Mouse (Mus musculus) liver, adult (tissue): ENCODE measurements around the gene Rnf123.

Source experiments
- GATA4 ChIP-seq: IDR thresholded peaks from 2 replicates; pipeline ENCODE4 v1.6.1; 2014; ENCODE audit warnings: mild to moderate bottlenecking, low read length; ENCODE audit not compliant: insufficient replicate concordance

The Rnf123 gene

GRCm38 (mm10) chr9:108054331-108055040 lies 28.7 kb downstream of the Rnf123 start:
- no peak for TF ChIP-seq GATA4

GRCm38 (mm10) chr9:108053665-108054225 lies 29.4 kb downstream of the Rnf123 start:
- TF ChIP-seq GATA4: no peak

DNA sequence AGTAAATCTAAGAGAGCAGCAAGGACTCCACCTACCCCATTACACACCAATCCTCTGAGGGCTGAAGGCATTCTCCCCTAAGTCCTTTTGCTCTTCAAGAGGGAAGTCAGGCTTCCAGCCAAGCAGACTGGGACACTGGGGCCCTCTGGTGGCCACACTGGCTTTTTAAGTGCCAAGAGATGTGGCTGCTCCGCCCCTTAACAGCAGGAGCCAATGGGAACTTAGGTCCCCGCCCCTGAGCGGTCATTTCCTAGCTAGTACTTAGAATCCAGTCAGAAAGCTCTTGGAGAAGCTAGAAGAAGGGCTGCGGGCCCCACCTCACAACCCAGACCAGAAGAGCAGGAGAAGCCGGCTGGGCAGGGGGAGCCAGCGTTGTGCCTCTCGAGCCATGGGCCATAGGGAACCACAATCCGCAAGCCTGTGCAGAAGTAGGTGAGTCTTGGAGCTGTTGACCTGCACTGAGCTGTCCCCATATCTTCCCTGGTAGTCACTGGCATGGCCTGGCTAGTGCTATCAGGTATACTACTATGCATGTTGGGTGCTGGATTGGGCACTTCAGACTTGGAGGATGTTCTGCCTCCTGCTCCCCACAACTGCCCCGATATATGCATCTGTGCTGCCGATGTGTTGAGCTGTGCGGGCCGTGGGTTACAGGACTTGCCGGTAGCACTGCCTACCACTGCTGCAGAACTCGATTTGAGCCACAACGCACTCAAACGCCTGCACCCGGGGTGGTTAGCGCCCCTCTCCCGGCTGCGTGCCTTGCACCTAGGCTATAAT lies 30.1 kb downstream of the Rnf123 start, which contains the start of gene Amigo3:
TSS of gene Amigo3 (plus strand) at position 275 of the 780 bp plus-strand sequence.
- TF ChIP-seq GATA4: no peak

- TF ChIP-seq GATA4: no peak
Measured at GRCm38 (mm10) chr9:108052411-108052810, 30.7 kb downstream of the Rnf123 start.

GRCm38 (mm10) chr9:108051931-108052220 lies 31.3 kb downstream of the Rnf123 start:
- TF ChIP-seq GATA4: no peak

- no peak for TF ChIP-seq GATA4
Measured at GRCm38 (mm10) chr9:108051184-108051930, 31.8 kb downstream of the Rnf123 start.

- TF ChIP-seq GATA4: no peak
Measured at GRCm38 (mm10) chr9:108049561-108050251, 33.4 kb downstream of the Rnf123 start.

- no peak for TF ChIP-seq GATA4
Measured at GRCm38 (mm10) chr9:108049016-108049455, 34.1 kb downstream of the Rnf123 start, which contains the start of gene Gmppb. TSS of gene Gmppb (plus strand) at chr9:108049242.

DNA sequence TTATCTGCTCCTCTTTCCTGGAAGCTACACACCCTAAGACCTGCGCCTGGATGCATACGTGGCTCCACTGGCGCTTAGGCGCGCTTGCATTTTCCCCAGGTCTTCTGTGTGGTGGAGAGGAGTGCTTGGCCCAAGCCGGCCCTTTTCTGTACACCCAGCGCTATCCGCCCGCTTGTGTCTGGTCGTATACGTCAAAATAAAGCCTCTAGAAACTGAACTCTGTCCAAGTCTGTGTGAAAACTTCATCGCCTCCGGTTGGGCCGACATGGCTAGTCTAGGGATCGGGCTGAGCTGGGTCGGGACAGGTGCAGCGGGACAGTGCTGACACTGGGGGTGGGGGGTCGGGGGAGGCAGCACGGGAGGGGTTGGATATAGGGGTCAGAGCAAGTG lies 34.6 kb downstream of the Rnf123 start:
- TF ChIP-seq GATA4: no peak

DNA sequence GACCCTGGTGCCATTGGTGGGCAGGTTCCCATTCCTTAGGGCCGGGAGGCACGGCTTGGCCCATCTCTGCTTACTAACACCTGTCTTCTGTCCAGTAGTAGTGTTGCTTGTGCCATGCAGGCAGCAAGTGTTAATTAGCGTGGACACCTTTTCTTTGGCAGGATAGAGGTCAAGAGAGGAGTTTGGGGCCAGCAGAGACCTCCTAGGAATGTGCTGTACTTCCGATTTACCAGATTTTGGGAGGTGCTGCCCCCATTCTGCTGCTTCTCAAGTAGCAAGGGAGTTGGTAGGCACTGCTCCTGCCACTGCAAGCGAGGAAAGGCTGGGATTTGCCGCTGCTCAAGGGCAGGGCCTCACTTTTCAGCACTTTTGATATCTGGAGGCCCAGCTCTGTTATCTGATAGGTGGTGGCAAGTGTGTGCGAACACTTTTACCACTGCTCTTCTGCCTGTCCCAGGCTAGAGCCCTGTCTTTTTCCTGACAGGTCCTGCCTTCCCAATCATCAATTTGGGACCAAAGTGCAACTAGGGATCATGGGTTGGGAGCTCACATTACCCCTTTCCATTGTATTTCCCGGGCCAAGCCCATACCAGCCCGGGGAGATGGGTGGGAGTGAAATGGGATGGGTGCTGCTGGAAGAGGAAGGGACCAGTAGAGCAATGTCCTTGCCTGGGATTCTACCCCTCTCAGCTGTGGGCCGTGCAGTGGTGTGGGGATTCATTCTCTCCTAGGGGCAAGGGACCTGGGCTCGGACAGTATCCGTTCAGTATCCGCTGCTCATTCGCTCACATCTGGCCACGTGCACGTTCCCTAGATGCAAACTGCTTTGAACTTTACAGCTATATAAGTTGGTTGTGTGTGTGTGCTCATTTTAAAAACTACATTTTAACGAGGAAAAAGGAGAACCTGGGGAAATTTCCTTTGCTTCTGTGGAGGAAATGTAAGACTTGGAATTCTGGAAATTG lies 35.3 kb downstream of the Rnf123 start:
- TF ChIP-seq GATA4: no peak

GRCm38 (mm10) chr9:108046582-108046981 lies 36.6 kb downstream of the Rnf123 start:
- no peak for TF ChIP-seq GATA4

DNA sequence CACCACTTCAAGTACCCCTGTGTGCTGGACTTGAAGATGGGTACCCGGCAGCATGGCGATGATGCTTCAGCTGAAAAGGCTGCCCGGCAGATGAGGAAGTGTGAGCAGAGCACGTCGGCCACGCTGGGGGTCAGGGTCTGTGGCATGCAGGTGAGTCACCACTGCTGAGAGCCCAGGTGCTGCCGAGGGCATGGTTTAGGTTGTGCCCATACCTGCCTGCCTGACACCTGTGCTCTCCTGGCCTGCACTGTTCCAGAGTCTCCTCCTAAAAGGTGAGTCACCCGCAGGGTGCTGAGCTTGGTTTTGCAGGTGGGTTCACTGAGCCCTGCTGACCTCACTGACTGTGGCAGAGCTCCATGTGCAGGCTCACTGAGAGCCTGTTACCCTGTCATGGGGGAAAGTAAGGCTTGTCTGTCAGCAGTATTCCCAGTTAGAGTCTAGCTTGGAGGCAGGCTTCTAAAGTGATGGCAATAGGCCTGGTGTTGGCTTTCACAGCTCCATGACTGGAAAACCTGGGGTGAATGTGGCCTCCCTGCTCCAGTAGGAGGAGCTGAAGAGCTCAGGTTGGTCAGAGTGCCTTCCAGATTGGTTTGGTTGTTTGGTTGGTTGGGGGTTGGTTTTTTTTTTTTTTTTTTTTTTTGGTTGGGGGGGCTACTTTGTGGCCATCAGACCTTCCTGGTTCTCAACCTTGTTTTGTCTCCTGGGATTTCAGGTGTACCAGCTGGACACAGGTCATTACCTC lies 38.2 kb downstream of the Rnf123 start:
- TF ChIP-seq GATA4: no peak

- no peak for TF ChIP-seq GATA4
Measured at GRCm38 (mm10) chr9:108035331-108036156, 47.6 kb downstream of the Rnf123 start.

DNA sequence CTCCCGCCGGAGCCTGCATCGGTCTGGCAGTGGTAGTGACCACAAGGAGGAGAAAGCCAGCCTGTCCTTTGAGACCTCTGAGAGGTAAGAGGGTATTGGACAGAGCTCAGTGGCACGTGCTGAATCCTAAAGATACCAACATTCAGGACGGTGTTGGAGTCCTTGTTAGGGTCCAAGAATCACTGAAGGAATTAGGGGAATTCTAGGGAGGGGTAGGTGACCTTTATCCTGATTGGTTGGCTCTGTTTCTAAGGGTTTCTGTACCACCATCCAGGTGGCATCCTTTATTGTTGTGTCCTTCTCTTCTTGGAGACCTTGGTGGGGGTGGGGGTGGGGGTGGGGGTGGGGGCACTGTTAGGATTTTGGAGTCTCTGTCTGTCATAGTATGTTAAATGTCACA lies 51.0 kb downstream of the Rnf123 start:
- no peak for TF ChIP-seq GATA4
